Mouse (Mus musculus) lung, adult 2 months (tissue): Measurements from ENCODE around the gene Hcn2. TPM values are rescaled to one million over a fixed set of nuclear protein-coding genes. Genes with fewer than 3 reads are reported as not detected.
"Not testable (repeated sequence)": the region's sequence is repeated elsewhere in the genome, so short reads cannot be mapped to it uniquely, and the experiment has no call there.

ENCODE experiments used
- DNase-seq: peaks from one replicate; pipeline ENCODE4 v3.0.0; 2022
- H3K4me1 ChIP-seq: fragments of 200-500 bp; 2 replicates; pipeline ENCODE4 v1.6.1; 2011; ENCODE audit warnings: low read length; ENCODE audit not compliant: control insufficient read depth, insufficient read depth
- H3K4me3 ChIP-seq: fragments of 200-500 bp; replicated peaks from 2 replicates; pipeline ENCODE3; 2011; ENCODE audit warnings: low read depth, mild to moderate bottlenecking, control low read depth, low read length; ENCODE audit errors: extremely low read depth
- CTCF ChIP-seq: fragments of 200-500 bp; IDR thresholded peaks from 2 replicates; pipeline ENCODE4 v1.5.1; 2011; ENCODE audit warnings: mild to moderate bottlenecking, low read length, control low read depth; ENCODE audit not compliant: insufficient read depth
- POLR2A ChIP-seq: fragments of 200-500 bp; IDR thresholded peaks from 2 replicates; pipeline ENCODE4 v1.6.1; 2011; ENCODE audit warnings: low read depth, mild to moderate bottlenecking, control low read depth, low read length, borderline replicate concordance; ENCODE audit errors: extremely low read depth
- WGBS: fragments of 180-500 bp; shearing (Covaris S2); methylation state at CpG from one replicate; pipeline ENCODE4 v1.1.7; 2018; 5-methylcytosine and 5-hydroxymethylcytosine counted together
- polyA plus RNA-seq: library from polyadenylated mRNA; depleted of rRNA; stranded (reverse); fragments of >200 nt; gene quantifications from 2 replicates; pipeline ENCODE4 v1.2.3, GENCODE M21; 2012

Gene Hcn2
- polyA plus RNA-seq, 1 experiment = 3.0 TPM

DNA sequence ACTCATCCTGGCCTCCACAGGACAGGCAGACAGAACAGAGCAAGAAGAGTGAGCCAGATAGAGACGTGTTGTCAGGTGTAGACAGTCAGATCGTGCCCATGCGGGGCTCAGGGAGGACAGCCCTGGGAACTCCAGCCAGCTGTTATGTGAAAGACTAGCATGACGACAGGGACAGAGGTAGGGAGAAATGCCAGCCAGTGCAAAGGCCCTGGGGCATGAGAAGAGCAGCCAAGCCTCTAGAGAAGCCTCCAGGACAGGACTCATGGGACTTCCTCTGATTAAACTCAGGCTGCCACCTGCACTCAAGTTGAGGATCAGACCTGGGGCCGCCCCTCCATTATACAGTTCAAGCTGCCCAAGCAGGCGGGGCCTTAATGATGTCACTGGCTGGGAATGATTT lies 32.1 kb downstream of the Hcn2 start:
- TF ChIP-seq CTCF = no peak
- TF ChIP-seq POLR2A = no peak
- H3K4me3 ChIP-seq = no peak overlapping the region
- H3K4me1 ChIP-seq = peaks cover 8% of the 10 kb centered on the region
- DNase-seq = no peak
- 83% methylated on average over 6 of the region's 6 CpGs for WGBS

DNA sequence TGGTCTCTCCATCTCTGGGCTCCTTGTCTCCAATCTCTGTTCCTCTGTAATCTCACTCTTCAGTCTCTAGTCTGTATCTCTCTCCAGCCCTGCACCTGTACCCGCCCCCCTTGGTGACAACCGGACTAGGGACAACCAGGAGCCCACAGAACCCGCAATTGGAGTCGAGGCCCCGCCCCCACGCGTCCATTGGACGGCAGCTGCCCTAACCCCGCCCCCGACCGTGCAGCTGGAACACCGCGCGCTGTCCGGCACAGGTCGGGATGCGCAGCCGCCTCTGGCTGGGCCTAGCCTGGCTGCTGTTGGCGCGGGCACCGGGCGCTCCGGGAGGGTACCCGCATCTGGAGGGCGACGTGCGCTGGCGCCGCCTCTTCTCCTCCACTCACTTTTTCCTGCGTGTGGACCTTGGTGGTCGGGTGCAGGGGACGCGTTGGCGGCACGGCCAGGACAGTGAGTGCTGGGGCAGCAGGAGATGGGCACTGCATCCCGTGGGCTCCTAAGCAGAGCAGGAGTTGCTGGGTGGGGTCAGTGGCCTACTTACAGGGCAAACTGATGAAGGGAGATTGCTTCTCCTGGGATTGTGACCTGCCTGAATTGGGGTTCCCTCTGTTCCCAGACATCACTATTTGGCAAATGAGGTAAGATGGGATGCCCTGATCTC lies 38.6 kb downstream of the Hcn2 start, which contains the start of gene Fgf22:
Fgf22 (plus strand) TSS at position 221 of the 661 bp plus-strand sequence.
- no peak within 1 kb of the TSS for H3K4me3 ChIP-seq
- TF ChIP-seq POLR2A (no peak), CTCF (no peak)
- 4% methylated on average over 36 of the region's 36 CpGs for WGBS
- H3K4me1 ChIP-seq = no peaks in the 10 kb centered on the region
- peak; percentile 61 for DNase-seq

DNA sequence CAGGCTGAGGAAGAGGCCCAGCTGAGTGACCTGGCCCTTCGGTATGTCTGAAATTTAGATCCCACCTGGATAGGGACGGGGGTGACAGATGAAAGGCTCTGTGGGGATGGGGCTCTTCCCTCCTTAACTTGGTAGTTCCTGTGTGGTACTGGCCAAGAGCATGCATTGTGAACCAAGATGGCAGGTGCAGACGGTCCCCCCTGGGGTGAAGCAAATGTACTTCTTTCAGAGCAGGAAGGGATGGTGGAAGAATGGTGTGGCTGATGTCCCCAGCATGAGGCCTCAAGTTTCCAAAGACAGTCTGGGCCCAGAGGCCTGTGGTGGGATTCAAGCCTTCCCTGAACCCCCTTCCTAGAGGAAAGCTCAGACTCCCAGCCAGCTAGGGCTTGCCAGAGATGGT lies 39.4 kb downstream of the Hcn2 start:
- no peak overlapping the region for H3K4me3 ChIP-seq
- no peaks in the 10 kb centered on the region for H3K4me1 ChIP-seq
- TF ChIP-seq POLR2A = no peak
- no peak for TF ChIP-seq CTCF
- WGBS = 74% methylated on average over 3 of the region's 3 CpGs
- DNase-seq = no peak

DNA sequence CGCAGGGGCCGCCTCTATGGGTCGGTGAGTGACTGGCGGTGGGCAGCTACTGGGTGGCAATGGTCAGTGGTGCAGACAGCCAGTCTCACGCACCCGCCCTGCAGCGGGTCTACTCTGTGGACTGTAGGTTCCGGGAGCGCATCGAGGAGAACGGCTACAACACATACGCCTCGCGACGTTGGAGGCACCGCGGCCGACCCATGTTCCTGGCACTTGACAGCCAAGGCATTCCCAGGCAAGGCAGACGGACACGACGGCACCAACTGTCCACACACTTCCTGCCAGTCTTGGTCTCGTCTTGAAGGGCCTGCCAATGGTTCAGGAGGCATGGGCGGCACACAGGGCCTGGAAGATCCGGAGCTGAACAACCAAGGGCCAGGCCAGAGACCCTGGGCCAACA lies 40.2 kb downstream of the Hcn2 start:
- H3K4me3 ChIP-seq = no peak overlapping the region
- TF ChIP-seq CTCF (no peak), POLR2A (no peak)
- no peak for DNase-seq
- WGBS = 88% methylated on average over 24 of the region's 24 CpGs
- no peaks in the 10 kb centered on the region for H3K4me1 ChIP-seq

DNA sequence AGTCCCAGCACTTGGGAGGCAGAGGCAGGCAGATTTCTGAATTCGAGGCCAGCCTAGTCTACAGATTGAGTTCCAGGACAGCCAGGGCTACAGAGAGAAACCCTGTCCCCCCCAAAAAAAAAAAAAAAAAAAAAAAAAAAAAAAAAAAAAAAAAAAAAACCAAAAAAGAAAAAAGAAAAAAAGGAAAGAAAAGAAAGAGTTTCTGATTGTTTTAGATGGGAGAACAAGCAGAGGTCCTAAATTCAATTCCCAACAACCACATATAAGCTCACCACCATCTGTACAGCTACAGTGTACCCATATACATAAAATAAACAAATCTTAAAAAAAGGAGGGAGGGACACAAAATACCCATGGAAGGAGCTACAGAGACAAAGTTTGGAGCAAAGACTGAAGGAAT lies 43.2 kb downstream of the Hcn2 start:
- H3K4me1 ChIP-seq, DNase-seq, H3K4me3 ChIP-seq: not testable (repeated sequence)
- 86% methylated on average over 1 of the region's 1 CpGs for WGBS

DNA sequence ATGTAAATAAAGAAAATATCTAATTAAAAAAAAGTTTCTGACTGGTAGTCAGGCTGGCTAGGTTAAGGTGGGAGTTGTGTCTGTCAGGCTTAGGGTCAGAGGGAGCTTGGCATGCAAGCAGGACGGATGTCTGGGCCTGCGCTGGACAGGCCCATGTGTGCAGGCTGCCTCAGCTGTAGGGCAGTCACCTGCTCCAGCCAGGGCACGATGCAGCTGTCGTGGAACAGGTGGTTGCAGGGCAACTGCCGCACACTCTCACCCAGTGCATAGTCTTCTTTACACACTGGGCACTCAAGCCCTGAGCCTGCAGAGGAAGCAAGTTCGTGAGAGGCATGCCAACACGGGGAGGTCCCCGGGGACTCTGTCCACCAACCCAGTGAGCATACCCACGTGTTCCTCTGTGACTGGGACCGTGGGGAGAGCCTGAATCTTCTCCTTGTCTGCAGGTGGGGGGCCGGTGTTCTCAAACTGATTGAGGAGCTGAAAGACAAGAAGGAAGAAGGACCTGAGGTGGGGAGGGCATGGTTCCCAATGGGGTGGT lies 44.2 kb downstream of the Hcn2 start:
- Histone ChIP-seq H3K4me1 (no peaks in the 10 kb centered on the region; the same call in 1 of the 2 replicates), H3K4me3 (no peak overlapping the region)
- TF ChIP-seq POLR2A = no peak
- no peak for TF ChIP-seq CTCF
- 82% methylated on average over 11 of the region's 11 CpGs for WGBS
- DNase-seq = no peak

DNA sequence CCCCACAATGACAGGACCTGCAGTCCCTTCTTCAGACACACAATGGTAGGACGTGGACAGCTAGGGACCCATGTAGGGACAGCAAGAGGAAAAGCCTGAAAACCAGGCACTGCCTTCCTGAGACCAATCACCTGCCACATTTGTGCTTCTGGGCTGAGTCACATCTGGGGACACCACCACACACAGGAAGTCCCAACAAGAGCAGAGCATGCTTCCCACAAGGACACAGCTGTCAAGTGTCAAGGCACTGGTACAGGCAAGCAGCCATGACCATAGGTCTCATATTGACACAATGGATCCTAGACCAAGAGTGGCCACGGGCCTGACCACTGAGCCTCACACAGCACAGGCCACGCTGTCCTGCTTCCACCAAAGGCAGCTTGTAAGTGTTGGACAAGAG lies 46.4 kb downstream of the Hcn2 start:
- WGBS = 84% methylated on average over 3 of the region's 3 CpGs
- no peak for TF ChIP-seq POLR2A
- TF ChIP-seq CTCF = no peak
- Histone ChIP-seq H3K4me1 (peaks cover 8% of the 10 kb centered on the region), H3K4me3 (no peak overlapping the region)
- no peak for DNase-seq

DNA sequence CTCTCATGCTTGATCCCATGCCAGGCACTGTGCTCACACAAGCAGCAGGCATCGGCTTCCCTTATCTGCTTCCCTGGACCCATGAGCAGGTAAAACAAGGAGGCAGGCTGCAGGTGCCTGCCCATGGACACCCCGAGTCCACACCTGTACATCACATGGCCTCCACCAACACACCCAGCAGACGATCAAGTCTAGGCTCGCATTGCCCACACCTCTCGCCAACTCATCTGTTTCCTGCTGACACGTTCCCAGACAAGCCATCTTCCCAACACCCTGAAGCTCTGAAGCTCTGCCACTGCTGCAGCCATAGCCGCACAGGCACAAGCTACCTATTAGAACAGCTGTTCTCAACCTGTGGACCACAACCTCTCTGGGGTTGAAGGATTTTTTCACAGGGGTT lies 47.8 kb downstream of the Hcn2 start:
- DNase-seq = no peak
- H3K4me1 ChIP-seq = peaks cover 8% of the 10 kb centered on the region
- 61% methylated on average over 7 of the region's 7 CpGs for WGBS
- no peak for TF ChIP-seq POLR2A
- no peak for TF ChIP-seq CTCF
- no peak overlapping the region for H3K4me3 ChIP-seq

DNA sequence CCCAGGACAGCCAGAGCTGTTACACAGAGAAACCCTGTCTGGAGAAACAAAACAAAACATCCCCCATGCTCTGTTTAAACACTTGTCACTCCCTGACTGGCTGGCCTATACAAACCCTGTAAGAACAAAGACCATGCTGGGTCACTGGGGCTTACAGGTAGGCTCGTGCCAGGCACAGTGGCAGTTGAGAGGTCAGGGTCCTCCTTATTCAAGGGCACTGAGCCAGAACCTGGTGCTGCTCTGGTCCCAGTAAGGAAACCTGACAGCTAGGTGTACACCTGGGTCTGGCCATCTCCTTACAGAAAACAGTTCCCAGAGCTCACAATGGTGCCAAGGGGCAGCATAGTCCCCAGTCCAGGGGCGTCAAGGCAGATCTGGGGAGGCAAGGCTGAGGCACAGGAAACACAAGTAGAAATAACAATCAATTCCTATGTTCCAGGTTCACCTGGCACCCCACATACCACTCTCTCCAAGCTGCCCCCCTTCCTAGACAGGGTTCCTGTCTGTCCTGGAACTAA lies 48.9 kb downstream of the Hcn2 start:
- H3K4me3 ChIP-seq = no peak overlapping the region
- DNase-seq = no peak
- 52% methylated on average over 2 of the region's 2 CpGs for WGBS
- peaks cover 8% of the 10 kb centered on the region for H3K4me1 ChIP-seq
- TF ChIP-seq POLR2A = no peak
- TF ChIP-seq CTCF = no peak

DNA sequence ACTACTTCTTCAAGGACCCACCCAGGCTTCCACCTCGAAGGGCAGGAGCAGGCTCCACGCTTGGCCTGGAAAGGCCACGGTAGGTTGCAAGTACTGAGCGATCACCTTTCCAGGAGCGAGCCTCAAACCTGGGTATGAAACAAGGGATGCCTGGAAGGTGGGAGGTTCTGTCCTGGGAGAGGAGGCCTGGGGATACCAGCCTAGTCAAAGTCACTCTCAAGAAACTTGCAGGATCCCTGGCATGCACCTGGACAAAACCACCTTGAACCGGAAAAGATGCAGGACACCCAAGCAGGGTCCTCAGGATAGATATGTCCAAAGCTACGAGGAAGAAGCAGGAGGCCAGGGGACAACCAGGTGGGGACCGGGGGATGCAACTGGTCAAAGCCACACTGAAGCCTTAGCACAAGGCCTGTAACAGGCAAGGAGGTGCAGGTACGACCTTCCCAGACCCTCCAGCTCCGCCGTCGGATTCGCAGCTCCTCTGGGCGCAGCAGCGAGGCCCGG lies 49.6 kb downstream of the Hcn2 start:
- H3K4me1 ChIP-seq = peaks cover 8% of the 10 kb centered on the region
- peak overlapping the region; percentile 94 for H3K4me3 ChIP-seq
- TF ChIP-seq POLR2A (no peak), CTCF (no peak)
- no peak for DNase-seq
- WGBS = 5% methylated on average over 16 of the region's 16 CpGs
